Mouse (Mus musculus) midbrain, embryonic 14.5 days (tissue): ENCODE data around the gene Il9r. TPM values are rescaled to one million over a fixed set of nuclear protein-coding genes. Genes with fewer than 3 reads are reported as not detected.

Source experiments
- ATAC-seq: fragments of 200-750 bp; cut with Nextera tagmentation; 2 replicates; pipeline ENCODE4 v1.8.0; 2017; ENCODE audit warnings: moderate number of reproducible peaks, moderate library complexity; ENCODE audit not compliant: low FRiP score, low TSS enrichment
- DNase-seq: peaks from one replicate; pipeline ENCODE4 v3.0.0-alpha.2; 2015
- H3K27ac ChIP-seq: fragments of 300-500 bp; sonication (generic); replicated peaks from 2 replicates; pipeline ENCODE4 v1.5.1; 2014; ENCODE audit warnings: mild to moderate bottlenecking, low read depth, low read length, moderate library complexity
- H3K27me3 ChIP-seq: fragments of 300-500 bp; sonication (generic); 2 replicates; pipeline ENCODE4 v1.6.1; 2014; ENCODE audit warnings: low read length, control low read depth, mixed read lengths; ENCODE audit not compliant: control insufficient read depth, insufficient read depth
- H3K36me3 ChIP-seq: fragments of 300-500 bp; sonication (generic); 2 replicates; pipeline ENCODE4 v1.6.1; 2014; ENCODE audit warnings: low read length, control low read depth; ENCODE audit not compliant: control insufficient read depth, insufficient read depth
- H3K4me1 ChIP-seq: fragments of 300-500 bp; sonication (generic); 2 replicates; pipeline ENCODE4 v1.6.1; 2014; ENCODE audit warnings: mild to moderate bottlenecking, antibody characterized with exemption, low read length, control low read depth; ENCODE audit not compliant: control insufficient read depth, insufficient read depth
- H3K4me2 ChIP-seq: fragments of 300-500 bp; sonication (generic); 2 replicates; pipeline ENCODE4 v1.6.1; 2014; ENCODE audit warnings: mild to moderate bottlenecking, low read length, moderate library complexity
- H3K4me3 ChIP-seq: fragments of 300-500 bp; sonication (generic); replicated peaks from 2 replicates; pipeline ENCODE4 v1.5.1; 2014; ENCODE audit warnings: low read depth, low read length
- H3K9ac ChIP-seq: fragments of 300-500 bp; sonication (generic); replicated peaks from 2 replicates; pipeline ENCODE4 v1.6.1; 2014; ENCODE audit warnings: mild to moderate bottlenecking, low read length, moderate library complexity
- H3K9me3 ChIP-seq: fragments of 300-500 bp; sonication (generic); 2 replicates; pipeline ENCODE4 v1.6.1; 2016; ENCODE audit warnings: low read length, control low read depth, mixed read lengths; ENCODE audit not compliant: control insufficient read depth
- WGBS: fragments of 180-500 bp; shearing (Covaris S2); extraction: QIAGEN DNeasy Blood & Tissue Kit; methylation state at CpG from one replicate; pipeline ENCODE4 v1.1.7; 2014; 5-methylcytosine and 5-hydroxymethylcytosine counted together
- polyA plus RNA-seq: library from polyadenylated mRNA; unstranded; fragments of >200 nt; fragmentation: Nextera tagmentation; extraction: Ambion mirVana; gene quantifications from 2 replicates; pipeline ENCODE4 v1.2.1, GENCODE M21; 2014

Il9r gene
- polyA plus RNA-seq, 1 experiment from 2014 or later = not detected

- H3K4me3 ChIP-seq = peak overlapping the region; percentile 23
- peaks cover 46% of the 10 kb centered on the region for H3K4me1 ChIP-seq
- peak; percentile 38 for ATAC-seq
- no peaks in the 10 kb centered on the region for H3K36me3 ChIP-seq
- DNase-seq = peak; percentile 84
- H3K9ac ChIP-seq = peak overlapping the region; percentile 62
- no peaks in the 10 kb centered on the region for H3K9me3 ChIP-seq
- no peaks in the 10 kb centered on the region for H3K27me3 ChIP-seq
- H3K4me2 ChIP-seq = peak overlapping the region; percentile 63
- WGBS = 6% methylated on average over 9 of the region's 9 CpGs
- H3K27ac ChIP-seq = peak overlapping the region; percentile 91
Measured at GRCm38 (mm10) chr11:32161500-32161899, 38.6 kb downstream of the Il9r start.

- no peak overlapping the region for H3K9ac ChIP-seq
- H3K4me2 ChIP-seq = no peak overlapping the region
- DNase-seq (no peak), ATAC-seq (no peak)
- H3K4me3 ChIP-seq = no peak overlapping the region
- H3K4me1 ChIP-seq = peaks cover 46% of the 10 kb centered on the region
- no peaks in the 10 kb centered on the region for H3K27me3 ChIP-seq
- 66% methylated on average over 7 of the region's 7 CpGs for WGBS
- no peaks in the 10 kb centered on the region for H3K36me3 ChIP-seq
- H3K27ac ChIP-seq = peak overlapping the region; percentile 91
- H3K9me3 ChIP-seq = no peaks in the 10 kb centered on the region
Measured at GRCm38 (mm10) chr11:32160341-32160740, 39.7 kb downstream of the Il9r start.

- Histone ChIP-seq H3K27ac (peak overlapping the region; percentile 92), H3K4me2 (no peak overlapping the region), H3K9me3 (no peaks in the 10 kb centered on the region), H3K27me3 (no peaks in the 10 kb centered on the region), H3K4me1 (peaks cover 46% of the 10 kb centered on the region), H3K9ac (no peak overlapping the region), H3K36me3 (no peaks in the 10 kb centered on the region), H3K4me3 (no peak overlapping the region)
- DNase-seq (no peak), ATAC-seq (no peak)
- 91% methylated on average over 3 of the region's 3 CpGs for WGBS
Measured at GRCm38 (mm10) chr11:32159176-32159575, 40.9 kb downstream of the Il9r start.

GRCm38 (mm10) chr11:32157791-32158594, 42.1 kb downstream of the Il9r start:
- Histone ChIP-seq H3K4me2 (peak overlapping the region; percentile 31; the same call in 1 of the 2 replicates), H3K27ac (peak overlapping the region; percentile 92), H3K9me3 (no peaks in the 10 kb centered on the region), H3K9ac (no peak overlapping the region; the same call in 1 of the 2 replicates), H3K27me3 (no peaks in the 10 kb centered on the region), H3K4me3 (no peak overlapping the region), H3K36me3 (no peaks in the 10 kb centered on the region), H3K4me1 (peaks cover 46% of the 10 kb centered on the region)
- 20% methylated on average over 18 of the region's 18 CpGs for WGBS
- DNase-seq (peak; percentile 85), ATAC-seq (peak; percentile 77)

GRCm38 (mm10) chr11:32156854-32157630, 43.0 kb downstream of the Il9r start:
- H3K27me3 ChIP-seq = no peaks in the 10 kb centered on the region
- DNase-seq (peak; percentile 50), ATAC-seq (no peak)
- H3K36me3 ChIP-seq = no peaks in the 10 kb centered on the region
- peak overlapping the region; percentile 92 for H3K27ac ChIP-seq
- peaks cover 41% of the 10 kb centered on the region for H3K4me1 ChIP-seq
- no peak overlapping the region for H3K4me3 ChIP-seq
- H3K9ac ChIP-seq = no peak overlapping the region
- 62% methylated on average over 7 of the region's 7 CpGs for WGBS
- no peak overlapping the region for H3K4me2 ChIP-seq
- H3K9me3 ChIP-seq = no peaks in the 10 kb centered on the region

- Histone ChIP-seq H3K4me2 (no peak overlapping the region), H3K27me3 (no peaks in the 10 kb centered on the region), H3K9ac (no peak overlapping the region), H3K4me1 (peaks cover 10% of the 10 kb centered on the region), H3K9me3 (no peaks in the 10 kb centered on the region), H3K36me3 (no peaks in the 10 kb centered on the region), H3K4me3 (no peak overlapping the region), H3K27ac (no peak overlapping the region)
- 96% methylated on average over 7 of the region's 7 CpGs for WGBS
- ATAC-seq = no peak
- no peak for DNase-seq
Measured at GRCm38 (mm10) chr11:32153216-32153615, 46.9 kb downstream of the Il9r start.

- no peaks in the 10 kb centered on the region for H3K9me3 ChIP-seq
- no peaks in the 10 kb centered on the region for H3K27me3 ChIP-seq
- H3K4me3 ChIP-seq = no peak overlapping the region
- no peak overlapping the region for H3K4me2 ChIP-seq
- no peak for ATAC-seq
- H3K36me3 ChIP-seq = no peaks in the 10 kb centered on the region
- peaks cover 7% of the 10 kb centered on the region for H3K4me1 ChIP-seq
- no peak overlapping the region for H3K9ac ChIP-seq
- H3K27ac ChIP-seq = no peak overlapping the region
- DNase-seq = no peak
Measured at GRCm38 (mm10) chr11:32152814-32153213, 47.3 kb downstream of the Il9r start.

GRCm38 (mm10) chr11:32151243-32151642, 48.8 kb downstream of the Il9r start:
- H3K4me1 ChIP-seq = no peaks in the 10 kb centered on the region
- no peak for ATAC-seq
- H3K4me2 ChIP-seq = no peak overlapping the region
- no peak overlapping the region for H3K9ac ChIP-seq
- no peaks in the 10 kb centered on the region for H3K9me3 ChIP-seq
- no peak for DNase-seq
- no peak overlapping the region for H3K27ac ChIP-seq
- H3K4me3 ChIP-seq = no peak overlapping the region
- 93% methylated on average over 5 of the region's 5 CpGs for WGBS
- no peaks in the 10 kb centered on the region for H3K27me3 ChIP-seq
- no peaks in the 10 kb centered on the region for H3K36me3 ChIP-seq
